Mouse (Mus musculus): ENCODE measurements around the gene Haao. TPM values are rescaled to one million over a fixed set of nuclear protein-coding genes. Genes with fewer than 3 reads are reported as not detected.

Gene Haao
- polyA plus RNA-seq, 1 experiment, result 0.19 TPM

DNA sequence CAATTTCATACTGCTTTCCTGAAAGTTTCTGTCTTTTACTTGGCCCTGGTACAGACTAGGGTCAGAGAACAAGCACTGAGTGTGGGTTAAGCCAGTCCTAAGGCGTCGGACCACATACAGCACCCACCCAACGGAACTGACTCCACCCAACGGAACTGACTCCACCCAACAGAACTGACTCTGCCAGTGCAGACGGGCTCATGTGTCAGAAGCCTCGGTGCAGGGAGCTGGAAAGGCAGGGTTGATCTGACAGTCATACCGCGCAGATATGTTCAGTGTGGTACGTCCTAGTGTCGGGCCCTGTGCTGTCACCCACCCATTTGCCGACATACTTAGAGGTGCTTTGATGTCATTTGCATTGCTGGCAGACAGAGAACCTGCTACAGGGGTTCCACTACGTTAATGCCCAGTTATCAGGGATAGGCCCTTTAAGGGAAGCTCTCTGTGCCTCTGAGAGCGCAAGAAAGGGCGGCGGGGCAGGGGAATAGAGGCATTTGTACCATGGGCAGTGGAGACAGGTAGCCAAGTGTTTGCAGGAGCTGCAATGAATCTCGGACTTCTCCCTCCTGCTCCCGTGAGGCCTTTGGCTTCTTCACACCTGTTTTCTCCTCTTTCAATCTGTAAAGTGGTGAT lies 38.5 kb downstream of the Haao start:
- Histone ChIP-seq H3K36me3 (ENCODE audit: control insufficient read depth, insufficient read depth, low read length) (no peaks in the 10 kb centered on the region), H3K27ac (ENCODE audit: control insufficient read depth, insufficient read depth, low read depth, low read length) (no peak overlapping the region), H3K4me1 (ENCODE audit: control insufficient read depth, insufficient read depth, low read length) (no peaks in the 10 kb centered on the region), H3K27me3 (ENCODE audit: control insufficient read depth, insufficient read depth, low read length) (no peaks in the 10 kb centered on the region), H3K4me3 (ENCODE audit: control insufficient read depth, low read depth, low read length) (no peak overlapping the region)
- no peak for TF ChIP-seq POLR2A (IDR thresholded peaks at IDR 0.05; ENCODE audit: control insufficient read depth, low read depth, low read length)
- TF ChIP-seq CTCF (IDR thresholded peaks at IDR 0.05; ENCODE audit: control insufficient read depth, insufficient read depth, insufficient replicate concordance, low read depth, low read length), result no peak

- TF ChIP-seq CTCF (IDR thresholded peaks at IDR 0.05; ENCODE audit: control insufficient read depth, insufficient read depth, insufficient replicate concordance, low read depth, low read length), result no peak
- no peak for TF ChIP-seq POLR2A (IDR thresholded peaks at IDR 0.05; ENCODE audit: control insufficient read depth, low read depth, low read length)
- no peaks in the 10 kb centered on the region for H3K4me1 ChIP-seq (ENCODE audit: control insufficient read depth, insufficient read depth, low read length)
- no peak overlapping the region for H3K4me3 ChIP-seq (ENCODE audit: control insufficient read depth, low read depth, low read length)
- H3K36me3 ChIP-seq (ENCODE audit: control insufficient read depth, insufficient read depth, low read length), result no peaks in the 10 kb centered on the region; the same call in 1 of the 2 replicates
- no peak overlapping the region for H3K27ac ChIP-seq (ENCODE audit: control insufficient read depth, insufficient read depth, low read depth, low read length)
- no peaks in the 10 kb centered on the region for H3K27me3 ChIP-seq (ENCODE audit: control insufficient read depth, insufficient read depth, low read length)
Measured at GRCm38 (mm10) chr17:83808476-83809098, 39.2 kb downstream of the Haao start.

- Histone ChIP-seq H3K27ac (ENCODE audit: control insufficient read depth, insufficient read depth, low read depth, low read length) (no peak overlapping the region), H3K4me1 (ENCODE audit: control insufficient read depth, insufficient read depth, low read length) (no peaks in the 10 kb centered on the region), H3K36me3 (ENCODE audit: control insufficient read depth, insufficient read depth, low read length) (no peaks in the 10 kb centered on the region; the same call in none of the 2 replicates), H3K27me3 (ENCODE audit: control insufficient read depth, insufficient read depth, low read length) (no peaks in the 10 kb centered on the region), H3K4me3 (ENCODE audit: control insufficient read depth, low read depth, low read length) (no peak overlapping the region)
- TF ChIP-seq CTCF (IDR thresholded peaks at IDR 0.05; ENCODE audit: control insufficient read depth, insufficient read depth, insufficient replicate concordance, low read depth, low read length) (peak; percentile 56), POLR2A (IDR thresholded peaks at IDR 0.05; ENCODE audit: control insufficient read depth, low read depth, low read length) (no peak)
Measured at GRCm38 (mm10) chr17:83807778-83808398, 39.9 kb downstream of the Haao start.

DNA sequence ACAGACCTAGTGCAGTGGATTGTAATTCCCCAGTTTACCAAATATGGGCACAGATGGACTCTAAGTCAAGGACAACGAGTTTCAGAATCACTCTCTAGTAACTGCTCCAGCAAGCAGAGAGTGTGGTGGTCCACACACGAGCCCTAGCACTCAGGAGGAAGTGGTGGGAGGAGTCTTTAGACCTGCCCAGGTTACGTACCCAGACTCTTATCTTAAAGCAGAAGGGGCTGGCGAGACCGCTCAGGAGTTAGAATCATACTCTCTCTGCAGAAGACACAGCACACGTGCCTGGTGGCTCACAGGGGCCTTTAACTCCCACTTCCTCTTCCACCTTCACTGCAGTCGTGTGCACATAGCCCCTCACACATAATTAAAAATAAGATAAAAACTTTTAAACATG lies 40.4 kb downstream of the Haao start:
- Histone ChIP-seq H3K27ac (ENCODE audit: control insufficient read depth, insufficient read depth, low read depth, low read length) (no peak overlapping the region), H3K27me3 (ENCODE audit: control insufficient read depth, insufficient read depth, low read length) (no peaks in the 10 kb centered on the region), H3K36me3 (ENCODE audit: control insufficient read depth, insufficient read depth, low read length) (no peaks in the 10 kb centered on the region; the same call in none of the 2 replicates), H3K4me1 (ENCODE audit: control insufficient read depth, insufficient read depth, low read length) (no peaks in the 10 kb centered on the region), H3K4me3 (ENCODE audit: control insufficient read depth, low read depth, low read length) (no peak overlapping the region)
- no peak for TF ChIP-seq POLR2A (IDR thresholded peaks at IDR 0.05; ENCODE audit: control insufficient read depth, low read depth, low read length)

DNA sequence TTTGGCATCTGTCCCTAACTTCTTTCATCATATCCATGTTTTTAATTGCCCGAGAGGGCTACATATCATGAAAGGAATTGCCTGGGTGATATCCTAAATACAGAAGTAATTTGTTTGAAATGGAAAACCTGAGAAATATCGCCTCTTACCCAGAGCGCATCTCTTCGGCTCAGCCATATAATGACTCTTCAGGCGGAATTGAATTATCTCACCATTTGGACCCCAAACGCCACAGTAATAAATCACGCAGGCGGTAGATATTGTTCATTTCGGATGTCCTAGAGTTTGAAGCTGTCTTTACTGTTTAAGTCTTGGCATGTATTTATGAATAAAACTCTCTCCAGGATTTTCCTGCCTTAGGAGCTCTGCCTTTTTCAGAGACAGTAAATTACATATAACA lies 42.7 kb downstream of the Haao start:
- Histone ChIP-seq H3K27ac (ENCODE audit: control insufficient read depth, insufficient read depth, low read depth, low read length) (no peak overlapping the region), H3K4me3 (ENCODE audit: control insufficient read depth, low read depth, low read length) (no peak overlapping the region), H3K4me1 (ENCODE audit: control insufficient read depth, insufficient read depth, low read length) (no peaks in the 10 kb centered on the region), H3K36me3 (ENCODE audit: control insufficient read depth, insufficient read depth, low read length) (no peaks in the 10 kb centered on the region; the same call in none of the 2 replicates), H3K27me3 (ENCODE audit: control insufficient read depth, insufficient read depth, low read length) (no peaks in the 10 kb centered on the region)
- TF ChIP-seq POLR2A (IDR thresholded peaks at IDR 0.05; ENCODE audit: control insufficient read depth, low read depth, low read length) (no peak), CTCF (IDR thresholded peaks at IDR 0.05; ENCODE audit: control insufficient read depth, insufficient read depth, insufficient replicate concordance, low read depth, low read length) (no peak)

GRCm38 (mm10) chr17:83803987-83804386 lies 43.8 kb downstream of the Haao start:
- no peaks in the 10 kb centered on the region; the same call in none of the 2 replicates for H3K36me3 ChIP-seq (ENCODE audit: control insufficient read depth, insufficient read depth, low read length)
- H3K4me3 ChIP-seq (ENCODE audit: control insufficient read depth, low read depth, low read length), result no peak overlapping the region
- no peaks in the 10 kb centered on the region for H3K4me1 ChIP-seq (ENCODE audit: control insufficient read depth, insufficient read depth, low read length)
- H3K27me3 ChIP-seq (ENCODE audit: control insufficient read depth, insufficient read depth, low read length), result no peaks in the 10 kb centered on the region
- TF ChIP-seq CTCF (IDR thresholded peaks at IDR 0.05; ENCODE audit: control insufficient read depth, insufficient read depth, insufficient replicate concordance, low read depth, low read length), result no peak
- no peak for TF ChIP-seq POLR2A (IDR thresholded peaks at IDR 0.05; ENCODE audit: control insufficient read depth, low read depth, low read length)
- H3K27ac ChIP-seq (ENCODE audit: control insufficient read depth, insufficient read depth, low read depth, low read length), result no peak overlapping the region

GRCm38 (mm10) chr17:83799506-83800050 lies 48.2 kb downstream of the Haao start:
- H3K4me1 ChIP-seq (ENCODE audit: control insufficient read depth, insufficient read depth, low read length), result peaks cover 2% of the 10 kb centered on the region; the same call in 1 of the 2 replicates
- TF ChIP-seq POLR2A (IDR thresholded peaks at IDR 0.05; ENCODE audit: control insufficient read depth, low read depth, low read length) (no peak), CTCF (IDR thresholded peaks at IDR 0.05; ENCODE audit: control insufficient read depth, insufficient read depth, insufficient replicate concordance, low read depth, low read length) (no peak)
- no peak overlapping the region for H3K27ac ChIP-seq (ENCODE audit: control insufficient read depth, insufficient read depth, low read depth, low read length)

More at GRCm38 (mm10) chr17:83799506-83800050, 48.2 kb downstream of the Haao start:
- no peak overlapping the region for H3K4me3 ChIP-seq (ENCODE audit: control insufficient read depth, low read depth, low read length)
- no peaks in the 10 kb centered on the region for H3K27me3 ChIP-seq (ENCODE audit: control insufficient read depth, insufficient read depth, low read length)
- no peaks in the 10 kb centered on the region; the same call in none of the 2 replicates for H3K36me3 ChIP-seq (ENCODE audit: control insufficient read depth, insufficient read depth, low read length)
